ENCODE assay signal across 8 mouse cellular contexts in genomic region chr9:63399463-63399815, GRCm38 (mm10). TPM values are rescaled to one million over a fixed set of nuclear protein-coding genes. Genes with fewer than 3 reads are reported as not detected.
DNase-seq lines count a peak whose midpoint lies in the region; ATAC-seq and TF ChIP-seq lines count a peak whose summit lies in the region.

No protein-coding gene starts in this region.

- H3K27me3 ChIP-seq in lung, embryonic 14.5 days (ENCODE audit: insufficient read depth, low read length), result no peaks in the 10 kb centered on the region
- H3K27me3 ChIP-seq in limb, embryonic 13.5 days, result no peaks in the 10 kb centered on the region

- H3K9ac ChIP-seq in lung, embryonic 14.5 days, result peak overlapping the region; percentile 85
- H3K9ac ChIP-seq in limb, embryonic 13.5 days, result peak overlapping the region; percentile 87

- no peak for DNase-seq in lung, embryonic 14.5 days
- DNase-seq in lung, postnatal 4 days, result no peak
- no peak for DNase-seq in spleen, adult 18-20 months
- DNase-seq in cerebellum, adult 11 months, result no peak
- no peak for DNase-seq in Muller cell, postnatal 12 days (ENCODE audit: inconsistent ontology term)

- H3K4me2 ChIP-seq in lung, embryonic 14.5 days, result peak overlapping the region; percentile 88
- H3K4me2 ChIP-seq in limb, embryonic 13.5 days (replicated peaks), result peak overlapping the region; percentile 93

- no peaks in the 10 kb centered on the region for H3K36me3 ChIP-seq in lung, embryonic 14.5 days (ENCODE audit: insufficient read depth)
- H3K36me3 ChIP-seq in limb, embryonic 13.5 days, result no peaks in the 10 kb centered on the region

- H3K4me3 ChIP-seq in lung, embryonic 14.5 days (ENCODE audit: low read depth, low read length), result peak overlapping the region; percentile 90
- peak overlapping the region; percentile 89 for H3K4me3 ChIP-seq in limb, embryonic 13.5 days
- H3K4me3 ChIP-seq in olfactory bulb, adult 2 months (ENCODE audit: insufficient read depth, low read depth, low read length), result peak overlapping the region; percentile 65

- H3K4me1 ChIP-seq in lung, embryonic 14.5 days (ENCODE audit: insufficient read depth), result no peaks in the 10 kb centered on the region
- H3K4me1 ChIP-seq in limb, embryonic 13.5 days, result peaks cover 8% of the 10 kb centered on the region
- peaks cover 6% of the 10 kb centered on the region for H3K4me1 ChIP-seq in olfactory bulb, adult 2 months (ENCODE audit: control insufficient read depth, insufficient read depth, low read length)

- no peaks in the 10 kb centered on the region for H3K9me3 ChIP-seq in lung, embryonic 14.5 days (ENCODE audit: low read depth, low read length)
- no peaks in the 10 kb centered on the region for H3K9me3 ChIP-seq in limb, embryonic 13.5 days

- no peak; the same call in 1 of the 2 replicates for ATAC-seq in lung, embryonic 14.5 days (ENCODE audit: insufficient read depth)
- peak; percentile 64 for ATAC-seq in erythroblast, adult 5-6 weeks (replicated peaks; ENCODE audit: low FRiP score, poor library complexity, severe bottlenecking)
- ATAC-seq in limb, embryonic 13.5 days (ENCODE audit: low FRiP score, low read depth), result peak; percentile 42

- TF ChIP-seq CTCF in lung, embryonic 14.5 days (IDR thresholded peaks at IDR 0.05; ENCODE audit: low read depth), result no peak
- TF ChIP-seq CTCF in olfactory bulb, adult 2 months (IDR thresholded peaks at IDR 0.05; ENCODE audit: insufficient read depth, low read depth, low read length), result no peak

- H3K27ac ChIP-seq in lung, embryonic 14.5 days (ENCODE audit: low read depth), result peak overlapping the region; percentile 88
- peak overlapping the region; percentile 56; the same call in 1 of the 2 replicates for H3K27ac ChIP-seq in limb, embryonic 13.5 days
- peak overlapping the region; percentile 66 for H3K27ac ChIP-seq in olfactory bulb, adult 2 months (ENCODE audit: insufficient read depth, low read depth, low read length)

- WGBS in lung, embryonic 14.5 days, result 2% methylated on average over 8 of the region's 8 CpGs
- WGBS in limb, embryonic 13.5 days, result 4% methylated on average over 8 of the region's 8 CpGs
- WGBS in olfactory bulb, adult 2 months, result 4% methylated on average over 8 of the region's 8 CpGs

- TF ChIP-seq POLR2A in olfactory bulb, adult 2 months (IDR thresholded peaks at IDR 0.05; ENCODE audit: insufficient read depth, low read depth, low read length), result no peak

RNA-seq across cellular contexts. Expression of gene 2300009A05Rik, which starts 0.4 kb away (rescaled TPM):
- 37.5 and 39.5 TPM in 2 replicates for polyA plus RNA-seq in lung, embryonic 14.5 days (2014; fragmentation: Nextera tagmentation; extraction: Ambion mirVana)
- 6.1 TPM in 1 of 2 replicates, not detected in the other for total RNA-seq in erythroblast, adult 5-6 weeks (2015; ENCODE audit: low replicate concordance)
- 0.43 and 0.70 TPM in 2 replicates for total RNA-seq in erythroblast, adult 5-6 weeks (2017; ENCODE audit: low replicate concordance)
- 37.9 and 40.5 TPM in 2 replicates for polyA plus RNA-seq in limb, embryonic 13.5 days (2015; fragmentation: Nextera tagmentation; extraction: Ambion mirVana)
- not detected in 2 replicates for polyA plus RNA-seq in olfactory bulb, adult 2 months (2012; ENCODE audit: insufficient read depth, insufficient read length, low replicate concordance, missing spikeins)

RNA-seq across cellular contexts. Expression of gene Map2k5, which starts 21.7 kb away (rescaled TPM):
- polyA plus RNA-seq in lung, embryonic 14.5 days (2014; fragmentation: Nextera tagmentation; extraction: Ambion mirVana), result 34.6 and 37.3 TPM in 2 replicates
- total RNA-seq in erythroblast, adult 5-6 weeks (2015; ENCODE audit: low replicate concordance), result 3.1 and 8.2 TPM in 2 replicates
- total RNA-seq in erythroblast, adult 5-6 weeks (2017; ENCODE audit: low replicate concordance), result 4.6 and 6.8 TPM in 2 replicates
- 37.2 and 40.2 TPM in 2 replicates for polyA plus RNA-seq in limb, embryonic 13.5 days (2015; fragmentation: Nextera tagmentation; extraction: Ambion mirVana)
- polyA plus RNA-seq in olfactory bulb, adult 2 months (2012; ENCODE audit: insufficient read depth, insufficient read length, low replicate concordance, missing spikeins), result not detected in 2 replicates

Comparison
In these comparisons a context has a peak if more than half of its experiments do, and no peak if none do; other contexts are left out.
1. RNA of gene 2300009A05Rik, which starts 0.4 kb away (polyA plus RNA-seq): 37.9 to 40.5 TPM in limb, embryonic 13.5 days and 37.5 to 39.5 TPM in lung, embryonic 14.5 days; not detected in olfactory bulb, adult 2 months; every median in the first group is over 10 times any median in the second.
2. Peak in every context shown above with its lines, with median percentiles within 50 percentile points of each other: H3K27ac ChIP-seq and H3K4me3 ChIP-seq.